Mouse (Mus musculus): ENCODE data around the gene Eif4g1. TPM values are rescaled to one million over a fixed set of nuclear protein-coding genes. Genes with fewer than 3 reads are reported as not detected.

Eif4g1 gene
- total RNA-seq, 2 experiments from 2014 or later: 388 to 434 TPM

DNA sequence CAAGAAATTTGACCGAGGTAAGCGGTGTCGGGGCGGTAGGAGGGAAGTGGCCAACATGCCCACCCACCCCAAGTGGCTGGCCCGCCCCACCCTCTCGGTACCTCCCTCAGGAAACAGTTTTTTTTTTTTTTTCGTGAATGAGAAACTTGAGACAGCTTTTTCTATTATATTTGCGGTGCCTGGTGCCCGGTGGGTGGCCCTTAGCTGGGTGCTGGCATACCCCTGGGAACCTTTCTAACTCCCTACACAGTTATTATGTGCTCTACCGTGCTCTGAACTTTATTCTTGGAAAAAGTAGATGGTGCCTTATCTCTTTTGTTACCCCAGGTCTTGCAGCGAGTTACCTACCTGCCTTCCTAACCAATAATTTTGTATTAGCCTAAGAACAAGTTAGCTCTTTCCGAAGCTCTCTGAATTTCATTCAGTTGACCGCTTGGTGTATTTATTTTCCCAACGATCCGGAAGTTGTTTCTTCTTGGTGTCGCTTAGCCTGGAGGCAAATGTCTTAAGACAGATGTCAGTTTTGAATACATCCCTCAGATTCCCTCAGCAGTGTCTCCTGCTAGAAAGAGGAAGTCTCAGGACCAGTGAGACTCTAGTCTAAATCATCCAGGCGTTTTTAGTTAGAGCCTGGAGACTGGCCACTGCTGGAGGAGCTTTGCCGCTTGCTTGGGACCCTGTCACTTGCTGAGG lies 50.0 kb downstream of the Eif4g1 start:
- intact Hi-C loops (cut with DNase I): loop anchor here (1.0 to 2.0 kb wide), 3 partner anchors 21 to 67 kb away; partner anchors contain the start of gene Psmd2
- DNase-seq: no peak

- DNase-seq: no peak
- intact Hi-C loops (cut with DNase I): loop anchor here (5.0 kb wide), 1 partner anchor 470 kb away; no protein-coding TSS in a partner anchor
Observed at GRCm38 (mm10) chr16:20721808-20722207, 53.7 kb downstream of the Eif4g1 start.

GRCm38 (mm10) chr16:20722736-20723135 lies 54.6 kb downstream of the Eif4g1 start:
- DNase-seq: no peak

GRCm38 (mm10) chr16:20723247-20723646 lies 55.1 kb downstream of the Eif4g1 start:
- intact Hi-C loops (cut with DNase I): loop anchor here (5.0 kb wide), 1 partner anchor 469 kb away; no protein-coding TSS in a partner anchor
- no peak for DNase-seq

More at GRCm38 (mm10) chr16:20722736-20723135, 54.6 kb downstream of the Eif4g1 start:
- intact Hi-C loops (cut with DNase I): loop anchor here (5.0 kb wide), 1 partner anchor 470 kb away; no protein-coding TSS in a partner anchor

- intact Hi-C loops (cut with DNase I): loop anchor here (1.0 to 5.0 kb wide), 2 partner anchors 37 to 468 kb away; no protein-coding TSS in a partner anchor
- DNase-seq: peak; percentile 61 to 69
Observed at GRCm38 (mm10) chr16:20724338-20724748, 56.2 kb downstream of the Eif4g1 start.

- intact Hi-C loops (cut with DNase I): no loop called here
- no peak for DNase-seq
Observed at GRCm38 (mm10) chr16:20725321-20725720, 57.2 kb downstream of the Eif4g1 start.

DNA sequence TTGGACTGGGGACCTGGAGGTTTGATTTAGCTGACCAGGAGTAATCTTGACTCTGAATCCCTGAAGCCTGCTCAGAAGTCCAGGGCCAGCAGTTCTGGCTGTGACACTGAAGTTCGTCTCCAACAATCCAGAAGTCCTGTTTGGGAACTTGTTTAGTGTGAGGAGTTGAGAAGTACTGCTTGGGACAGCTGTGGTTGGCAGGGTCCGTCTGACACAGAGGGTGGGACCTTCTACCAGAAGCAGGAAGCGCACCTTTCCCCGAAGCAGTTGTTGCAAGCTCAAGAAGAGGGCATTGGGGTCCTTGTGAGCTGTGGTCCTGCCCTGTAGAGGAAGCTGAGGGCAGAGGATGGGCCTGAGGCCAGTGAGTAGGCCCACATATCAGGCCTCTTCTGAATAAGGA lies 57.6 kb downstream of the Eif4g1 start:
- intact Hi-C loops (cut with DNase I): no loop called here
- DNase-seq: no peak

GRCm38 (mm10) chr16:20726384-20726783 lies 58.3 kb downstream of the Eif4g1 start:
- DNase-seq: no peak
- intact Hi-C loops (cut with DNase I): no loop called here

- intact Hi-C loops (cut with DNase I): loop anchor here (10.0 kb wide), 1 partner anchor 164 kb away; no protein-coding TSS in a partner anchor
- no peak for DNase-seq
Observed at GRCm38 (mm10) chr16:20730293-20730711, 62.2 kb downstream of the Eif4g1 start.

- DNase-seq: no peak
Observed at GRCm38 (mm10) chr16:20731688-20732087, 63.6 kb downstream of the Eif4g1 start.

DNA sequence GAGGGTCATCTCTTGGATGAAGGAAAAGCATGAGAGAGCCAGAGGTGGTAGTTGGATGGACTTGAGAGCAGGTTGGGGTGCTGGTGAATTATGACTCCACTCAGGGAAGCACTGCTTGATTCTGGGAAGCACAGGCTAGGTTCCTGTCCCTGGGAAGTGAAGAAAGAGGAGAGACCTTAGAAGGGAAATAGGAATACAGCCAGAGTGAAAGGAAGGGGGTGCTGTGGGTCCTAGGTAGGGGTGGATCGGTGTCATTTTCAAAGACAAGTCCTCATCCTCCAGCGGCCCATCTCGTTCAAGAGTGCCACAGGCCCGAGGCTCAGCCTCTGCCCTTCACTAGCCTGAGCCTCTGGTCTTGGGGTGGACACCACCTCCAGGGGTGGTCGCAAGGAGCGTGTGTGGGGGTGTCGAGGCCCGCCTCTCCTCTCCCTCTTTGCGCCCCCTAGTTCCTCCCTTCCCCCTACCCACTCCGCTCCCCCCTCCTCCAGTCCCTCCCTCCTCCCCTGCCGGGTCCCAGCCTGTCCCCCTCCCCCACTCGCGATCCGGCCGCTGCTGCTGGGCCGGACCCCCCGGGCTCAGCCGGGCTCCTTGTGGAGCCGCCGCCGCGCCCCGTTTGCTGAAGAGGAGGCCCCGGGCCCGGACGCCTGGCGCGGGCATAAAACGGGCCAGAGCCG lies 64.3 kb downstream of the Eif4g1 start:
- intact Hi-C loops (cut with DNase I): loop anchor here (10.0 kb wide), 1 partner anchor 162 kb away; no protein-coding TSS in a partner anchor
- no peak for DNase-seq

More at GRCm38 (mm10) chr16:20731688-20732087, 63.6 kb downstream of the Eif4g1 start:
- intact Hi-C loops (cut with DNase I): loop anchor here (10.0 kb wide), 1 partner anchor 163 kb away; no protein-coding TSS in a partner anchor

DNA sequence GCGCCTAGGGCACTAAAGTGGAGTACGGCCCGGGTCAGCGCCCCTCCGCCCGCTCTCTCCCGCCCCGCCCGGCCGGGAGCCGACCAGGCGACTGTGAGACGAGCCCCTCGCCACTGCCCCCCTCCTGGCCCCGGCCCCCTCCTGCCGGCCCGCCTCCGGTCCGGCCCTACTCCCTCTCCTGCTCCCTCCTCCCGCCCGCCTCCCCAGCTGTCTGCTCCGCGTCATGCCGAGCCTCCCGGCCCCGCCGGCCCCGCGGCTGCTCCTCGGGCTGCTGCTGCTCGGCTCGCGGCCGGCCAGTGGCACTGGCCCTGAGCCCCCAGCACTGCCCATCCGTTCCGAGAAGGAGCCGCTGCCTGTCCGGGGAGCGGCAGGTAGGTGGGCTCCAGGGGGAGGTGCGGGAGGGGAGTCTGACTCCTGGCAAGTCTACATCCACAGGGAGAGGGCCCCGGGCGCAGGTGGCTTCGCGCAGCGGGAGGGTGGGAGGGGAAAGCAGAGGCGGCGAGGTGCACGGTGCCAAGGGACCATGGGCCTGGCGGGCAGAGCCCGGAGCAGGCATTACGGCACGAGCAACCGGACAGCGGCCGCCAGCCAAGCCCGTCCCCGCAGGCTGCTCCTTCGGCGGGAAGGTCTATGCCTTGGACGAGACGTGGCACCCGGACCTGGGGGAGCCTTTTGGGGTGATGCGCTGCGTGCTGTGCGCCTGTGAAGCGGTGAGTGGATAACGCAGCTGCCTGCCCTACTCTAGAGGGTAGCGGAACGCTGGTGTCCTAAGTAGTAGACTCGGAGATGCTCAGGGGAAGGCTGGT lies 65.0 kb downstream of the Eif4g1 start, which contains the start of gene Chrd:
Gene Chrd, plus strand, starts transcription at position 203 of the 806 bp plus-strand sequence.
- peak; percentile 63 to 69 for DNase-seq
- intact Hi-C loops (cut with DNase I): loop anchor here (10.0 kb wide), 1 partner anchor 162 kb away; no protein-coding TSS in a partner anchor

GRCm38 (mm10) chr16:20733731-20734730 lies 65.9 kb downstream of the Eif4g1 start, which contains the start of gene Thpo:
Gene Thpo (minus strand): TSS chr16:20734511.
- DNase-seq: no peak
- intact Hi-C loops (cut with DNase I): loop anchor here (10.0 kb wide), 1 partner anchor 161 kb away; no protein-coding TSS in a partner anchor

- intact Hi-C loops (cut with DNase I): loop anchor here (10.0 kb wide), 1 partner anchor 159 kb away; no protein-coding TSS in a partner anchor
- no peak for DNase-seq
Observed at GRCm38 (mm10) chr16:20735651-20736050, 67.5 kb downstream of the Eif4g1 start.

DNA sequence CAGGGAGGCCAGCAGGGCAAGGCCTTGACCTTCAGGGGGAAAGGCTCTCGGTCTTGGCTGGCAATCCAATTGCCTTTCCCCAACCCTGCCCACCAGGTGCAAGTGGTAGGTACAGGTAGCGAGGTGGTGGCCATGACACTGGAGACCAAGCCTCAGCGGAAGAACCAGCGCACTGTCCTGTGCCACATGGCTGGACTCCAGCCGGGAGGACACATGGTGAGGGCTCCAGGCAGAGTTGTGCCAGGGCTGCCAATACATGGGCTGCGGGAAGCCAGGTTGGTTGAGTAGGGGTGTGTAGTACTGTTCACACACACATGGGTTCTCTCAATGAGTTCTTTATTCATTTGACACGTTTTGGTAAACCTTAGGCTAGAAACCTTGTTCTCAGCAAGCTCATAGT lies 68.1 kb downstream of the Eif4g1 start:
- no peak for DNase-seq
- intact Hi-C loops (cut with DNase I): loop anchor here (10.0 kb wide), 1 partner anchor 159 kb away; no protein-coding TSS in a partner anchor

- no peak for DNase-seq
- intact Hi-C loops (cut with DNase I): loop anchor here (10.0 kb wide), 1 partner anchor 158 kb away; no protein-coding TSS in a partner anchor
Observed at GRCm38 (mm10) chr16:20736823-20737222, 68.7 kb downstream of the Eif4g1 start.

- intact Hi-C loops (cut with DNase I): loop anchor here (10.0 kb wide), 1 partner anchor 155 kb away; no protein-coding TSS in a partner anchor
- DNase-seq: no peak
Observed at GRCm38 (mm10) chr16:20739845-20740244, 71.7 kb downstream of the Eif4g1 start.
